Mouse (Mus musculus): Measurements from ENCODE around the gene Nr1i3. TPM values are rescaled to one million over a fixed set of nuclear protein-coding genes. Genes with fewer than 3 reads are reported as not detected.
A peak's percentile ranks its signal among the peaks of the same experiment; 100 is the strongest.

Nr1i3 gene
- not detected for total RNA-seq (2021)

DNA sequence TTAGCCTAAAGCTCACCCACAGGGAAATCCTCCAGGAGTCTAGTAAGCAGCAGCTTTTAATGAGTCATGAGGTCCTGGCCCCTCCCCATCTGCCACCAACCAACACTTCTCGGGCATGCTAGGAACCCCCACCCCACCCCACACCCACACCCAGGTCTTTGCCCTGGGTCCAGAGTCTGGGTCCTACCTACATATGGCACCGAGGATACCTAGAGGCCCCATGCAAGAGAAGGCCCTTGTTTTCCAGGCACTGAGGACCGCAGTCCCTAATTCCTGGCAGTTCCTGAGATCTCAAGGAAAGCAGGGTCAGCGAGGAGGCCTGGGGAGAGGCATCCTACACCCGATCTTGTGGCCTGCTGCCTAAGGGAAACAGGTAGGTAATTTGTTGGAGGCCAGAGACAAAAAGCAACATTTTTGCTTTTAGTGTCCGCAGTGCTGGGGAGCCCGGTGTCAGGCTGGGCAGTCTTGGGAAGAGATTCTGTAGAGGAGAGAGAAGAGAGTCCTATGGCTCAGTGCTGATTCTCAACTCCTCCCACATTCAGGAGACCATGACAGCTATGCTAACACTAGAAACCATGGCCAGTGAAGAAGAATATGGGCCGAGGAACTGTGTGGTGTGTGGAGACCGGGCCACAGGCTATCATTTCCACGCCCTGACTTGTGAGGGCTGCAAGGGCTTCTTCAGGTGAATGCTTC lies at the start of gene Nr1i3:
Gene Nr1i3 (plus strand): TSS at position 170 of the 696 bp plus-strand sequence.
- DNase-seq (ENCODE audit: extremely low spot score in 1 of 2, low spot score in 2 of 2): no peak
- intact Hi-C loops (cut with DNase I): no loop called here

DNA sequence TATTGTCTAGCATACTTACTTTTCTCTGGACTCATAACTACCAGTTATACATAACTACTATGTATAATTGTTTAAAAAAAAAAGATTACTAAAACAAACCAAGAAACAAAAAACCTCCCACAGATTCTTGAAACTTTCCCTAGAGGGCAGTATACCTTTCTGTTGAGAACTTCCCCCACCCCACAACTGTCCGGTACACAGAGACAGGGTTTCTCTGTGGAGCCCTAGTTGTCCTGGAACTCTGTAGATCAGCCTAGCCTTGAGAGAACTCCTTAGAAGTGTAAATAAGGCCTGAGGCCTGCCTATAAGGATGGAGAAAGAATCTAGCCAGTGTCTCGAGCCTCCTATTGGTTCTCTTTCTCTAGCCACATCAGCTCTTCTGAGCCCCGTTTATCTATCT lies 49.5 kb upstream of the Nr1i3 start:
- DNase-seq (ENCODE audit: extremely low spot score in 1 of 2, low spot score in 2 of 2): no peak

DNA sequence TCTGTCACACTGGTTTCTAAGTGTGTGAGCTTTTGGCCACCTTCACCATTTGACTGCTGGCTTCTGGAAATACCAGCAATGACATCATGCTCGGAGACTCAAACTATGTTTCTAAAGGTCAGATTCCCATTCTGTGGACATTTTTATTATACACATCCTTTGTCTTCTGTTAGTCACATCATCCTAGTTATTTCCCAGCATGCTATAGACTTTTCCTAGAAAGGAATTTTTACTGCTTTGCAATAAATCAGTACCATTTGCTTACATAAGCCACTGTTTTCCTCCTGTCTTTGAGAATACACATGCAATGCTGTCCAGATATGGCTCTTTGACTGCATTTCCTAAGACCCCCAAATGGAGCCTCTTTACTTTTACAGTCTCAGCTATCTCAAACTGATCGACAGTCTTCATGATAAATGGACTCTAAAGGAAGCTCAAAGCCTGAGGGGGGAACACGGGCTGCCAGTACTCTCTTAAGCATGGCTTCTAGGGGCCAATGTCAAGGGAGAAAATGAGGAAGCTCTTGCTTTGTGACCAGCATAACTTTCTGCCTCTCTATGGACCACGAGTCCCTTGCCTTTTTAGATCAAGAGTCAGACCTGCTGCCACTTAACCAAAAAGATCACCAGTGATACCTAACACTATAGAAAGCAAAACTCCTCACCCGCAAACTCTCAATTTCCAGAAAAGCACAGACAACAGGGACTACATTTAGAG lies 48.0 kb upstream of the Nr1i3 start:
- no peak for DNase-seq (ENCODE audit: extremely low spot score in 1 of 2, low spot score in 2 of 2)
- intact Hi-C loops (cut with DNase I): loop anchor here (2.0 kb wide), 1 partner anchor 55 kb away; no protein-coding TSS in a partner anchor

More for the DNA sequence above, 49.5 kb upstream of the Nr1i3 start:
- intact Hi-C loops (cut with DNase I): loop anchor here (2.0 kb wide), 1 partner anchor 57 kb away; no protein-coding TSS in a partner anchor

DNA sequence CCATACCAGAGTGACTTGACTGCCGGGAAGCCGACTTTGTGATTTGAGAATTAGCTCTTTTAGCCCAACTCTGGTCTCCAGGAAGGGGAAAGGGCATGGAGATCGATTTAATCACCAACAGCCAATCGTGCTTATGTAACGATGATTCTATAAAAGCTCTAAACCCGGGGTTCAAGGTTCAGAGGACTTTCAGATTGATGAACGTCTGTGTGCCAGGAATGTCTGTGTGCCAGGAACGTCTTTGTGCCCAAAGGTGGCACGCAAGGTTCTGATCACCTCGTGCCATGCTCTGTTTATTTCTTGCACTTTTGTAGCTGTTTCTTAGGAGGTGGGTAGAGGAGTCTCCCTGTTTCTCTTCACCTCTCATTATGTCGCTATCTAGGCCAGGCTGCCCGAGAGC lies 44.9 kb upstream of the Nr1i3 start:
- no peak for DNase-seq (ENCODE audit: extremely low spot score in 1 of 2, low spot score in 2 of 2)
- intact Hi-C loops (cut with DNase I): no loop called here

DNA sequence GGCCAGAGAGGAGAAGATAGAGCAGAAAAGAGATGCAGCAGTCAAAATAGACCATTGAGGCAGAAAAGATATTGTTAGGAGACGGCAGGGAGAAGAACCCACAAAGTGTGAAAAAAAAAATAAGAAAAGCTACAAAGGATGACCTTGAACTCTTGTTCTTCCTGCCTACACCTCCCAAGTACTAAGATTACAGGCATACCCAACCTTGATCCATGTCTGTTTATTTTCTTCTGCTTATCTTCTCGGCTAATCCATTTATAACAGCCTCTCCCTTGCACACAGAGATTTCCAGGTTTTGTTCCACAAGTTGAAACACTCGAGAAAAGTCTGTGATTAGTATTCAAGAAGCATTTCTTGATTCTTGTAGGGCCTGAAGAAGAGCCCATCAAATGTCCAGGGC lies 43.9 kb upstream of the Nr1i3 start:
- intact Hi-C loops (cut with DNase I): no loop called here
- DNase-seq (ENCODE audit: extremely low spot score in 1 of 2, low spot score in 2 of 2): no peak

DNA sequence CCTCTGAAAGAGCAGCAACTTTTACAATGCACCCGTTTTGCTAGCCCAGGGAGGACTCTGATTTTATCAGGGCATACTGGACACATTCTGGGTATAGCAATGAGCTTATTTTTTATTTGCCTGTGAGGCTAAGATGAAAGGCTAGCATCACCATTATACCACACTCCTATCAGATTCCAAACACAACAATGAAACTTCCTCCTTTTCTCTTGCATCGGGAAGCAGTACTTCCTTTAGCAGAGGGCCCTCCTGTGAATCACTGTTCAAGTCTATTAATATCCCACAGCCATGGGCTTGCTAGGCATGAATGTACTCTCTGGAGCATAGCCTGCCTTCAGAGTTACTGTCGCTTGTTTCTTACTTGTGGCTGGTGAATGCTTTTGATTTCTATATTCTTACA lies 42.6 kb upstream of the Nr1i3 start:
- DNase-seq (ENCODE audit: extremely low spot score in 1 of 2, low spot score in 2 of 2): no peak
- intact Hi-C loops (cut with DNase I): no loop called here

DNA sequence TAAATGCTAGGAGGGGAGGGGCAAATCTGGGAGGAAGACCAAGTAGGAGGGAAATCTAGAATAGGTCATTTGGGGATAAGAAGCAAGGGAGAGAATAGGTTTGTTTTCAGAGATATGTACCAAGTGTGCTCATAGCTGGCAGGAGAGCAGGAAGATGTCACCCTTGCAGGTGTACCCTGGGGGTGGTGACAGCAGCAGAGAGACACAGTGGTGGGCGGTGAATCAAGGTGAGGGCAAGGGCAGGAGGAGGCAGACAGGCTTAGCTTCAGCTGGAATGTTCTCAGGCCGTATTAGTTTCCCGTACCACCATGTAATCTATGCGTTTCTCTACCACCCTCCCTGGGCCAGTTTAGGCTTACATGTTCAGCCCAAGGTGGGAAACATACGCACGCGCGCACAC lies 41.0 kb upstream of the Nr1i3 start:
- intact Hi-C loops (cut with DNase I): no loop called here

DNA sequence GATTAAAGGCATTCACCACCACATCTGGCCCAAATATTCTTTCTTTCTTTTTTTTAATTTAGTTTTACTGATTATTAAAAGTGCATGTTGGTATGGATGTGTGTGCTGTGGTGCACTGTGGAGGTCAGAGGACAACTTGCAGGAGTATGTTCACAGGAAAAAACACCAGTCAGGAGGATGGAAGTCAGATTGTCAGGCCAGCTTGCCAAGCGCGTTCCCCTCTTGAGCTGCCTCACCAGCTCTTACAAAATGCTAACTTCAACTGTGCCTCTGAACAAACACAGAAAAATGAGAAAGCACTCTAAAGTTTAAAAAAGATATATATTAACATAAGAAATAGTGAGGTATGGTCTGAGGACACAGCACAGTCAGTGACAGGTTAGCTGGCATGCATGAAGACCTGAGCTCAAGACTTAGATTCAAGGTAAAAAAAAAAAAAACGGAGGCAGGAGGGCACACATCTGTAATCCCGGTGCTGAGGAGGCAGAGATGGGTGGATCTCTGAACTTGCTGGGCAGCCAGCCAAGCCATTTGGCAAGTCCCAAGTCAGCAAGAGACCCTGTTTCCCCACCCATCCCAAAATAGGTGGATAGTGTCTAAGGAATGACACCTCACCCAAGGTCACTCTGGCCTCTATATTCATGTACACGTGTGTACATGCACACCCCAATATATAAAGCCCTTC lies 34.1 kb upstream of the Nr1i3 start:
- intact Hi-C loops (cut with DNase I): no loop called here
- DNase-seq (ENCODE audit: extremely low spot score in 1 of 2, low spot score in 2 of 2): no peak

More for the DNA sequence above, 41.0 kb upstream of the Nr1i3 start:
- DNase-seq (ENCODE audit: extremely low spot score in 1 of 2, low spot score in 2 of 2): no peak

DNA sequence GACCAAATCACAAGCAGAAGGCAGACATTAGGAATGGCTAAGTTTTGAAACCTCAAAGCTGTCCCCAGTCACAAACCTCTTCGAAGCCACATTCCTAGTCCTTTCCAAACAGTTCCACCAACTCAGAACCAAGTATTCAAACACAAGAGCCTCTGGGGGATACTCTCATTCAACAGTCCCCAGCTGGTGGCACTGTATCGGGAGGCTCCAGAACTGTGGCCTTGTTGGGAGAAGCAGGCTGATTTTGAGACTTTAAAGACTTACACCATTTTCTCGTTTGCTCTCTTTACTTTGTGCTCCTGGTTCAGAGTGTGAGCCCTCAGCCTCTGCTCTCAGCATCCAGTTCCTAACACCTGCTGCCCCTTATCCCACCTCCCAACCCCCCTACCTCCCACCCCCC lies 30.7 kb upstream of the Nr1i3 start:
- intact Hi-C loops (cut with DNase I): no loop called here
- no peak for DNase-seq (ENCODE audit: extremely low spot score in 1 of 2, low spot score in 2 of 2)

DNA sequence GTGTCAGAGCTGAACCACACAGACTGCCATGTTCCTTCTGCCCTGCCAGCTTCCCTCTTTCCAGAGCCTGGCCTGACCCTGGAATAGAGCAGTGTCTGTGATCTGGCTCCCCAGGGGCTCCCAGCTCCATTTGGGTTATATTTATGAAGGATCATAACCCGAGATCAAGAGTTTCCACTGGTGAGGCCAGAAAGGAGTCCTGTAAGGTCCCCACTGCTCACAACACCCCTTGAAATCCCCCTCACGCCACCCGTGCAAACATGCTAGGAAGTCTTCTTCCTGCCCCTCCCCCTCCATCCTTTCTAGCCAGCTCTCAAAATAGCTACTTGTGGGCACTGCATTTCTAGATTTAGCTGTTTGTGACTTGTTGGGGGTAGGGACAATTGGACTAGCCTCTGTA lies 30.1 kb upstream of the Nr1i3 start:
- intact Hi-C loops (cut with DNase I): no loop called here
- DNase-seq (ENCODE audit: extremely low spot score in 1 of 2, low spot score in 2 of 2): peak in 1 of 2 experiments; percentile 66

DNA sequence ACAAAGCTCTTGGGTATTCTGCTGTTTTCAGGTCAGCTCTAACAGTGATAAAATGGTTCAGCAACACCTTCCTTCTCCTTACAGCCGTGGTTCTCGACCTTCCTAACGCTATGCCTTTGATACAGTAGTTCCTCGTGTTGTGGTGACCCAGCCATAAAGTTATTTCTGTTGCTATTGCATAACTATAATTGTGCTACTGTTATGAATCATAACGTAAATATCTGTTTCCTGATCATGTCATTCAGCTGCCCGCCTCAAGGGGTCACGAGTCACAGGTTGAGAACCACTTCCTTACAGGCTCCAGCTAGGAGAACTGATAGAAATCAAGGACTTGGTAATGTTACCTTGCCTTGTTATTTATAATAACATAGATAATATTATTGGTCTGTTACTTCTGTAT lies 29.5 kb upstream of the Nr1i3 start:
- DNase-seq (ENCODE audit: extremely low spot score in 1 of 2, low spot score in 2 of 2): peak in 1 of 2 experiments; percentile 52
- intact Hi-C loops (cut with DNase I): no loop called here

DNA sequence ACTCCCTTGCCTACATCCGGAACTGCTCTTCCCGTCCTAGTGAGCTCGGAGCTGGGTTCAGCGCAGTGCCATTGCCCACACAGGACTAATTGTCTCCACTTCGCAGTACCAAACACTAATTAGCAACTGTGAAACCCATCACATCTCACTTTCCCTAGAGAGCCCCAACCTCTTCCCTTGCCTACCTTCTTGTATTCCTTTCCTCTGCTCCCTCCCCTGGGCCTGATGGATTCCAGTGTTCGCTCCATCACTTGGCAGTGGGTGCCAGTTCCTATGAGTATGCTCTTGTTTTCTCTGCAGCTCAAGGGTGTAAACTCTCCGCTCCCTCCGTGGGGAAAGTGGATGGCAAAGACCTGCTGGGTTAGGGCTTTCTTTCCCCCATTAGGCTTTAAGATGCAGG lies 28.1 kb upstream of the Nr1i3 start:
- intact Hi-C loops (cut with DNase I): no loop called here

DNA sequence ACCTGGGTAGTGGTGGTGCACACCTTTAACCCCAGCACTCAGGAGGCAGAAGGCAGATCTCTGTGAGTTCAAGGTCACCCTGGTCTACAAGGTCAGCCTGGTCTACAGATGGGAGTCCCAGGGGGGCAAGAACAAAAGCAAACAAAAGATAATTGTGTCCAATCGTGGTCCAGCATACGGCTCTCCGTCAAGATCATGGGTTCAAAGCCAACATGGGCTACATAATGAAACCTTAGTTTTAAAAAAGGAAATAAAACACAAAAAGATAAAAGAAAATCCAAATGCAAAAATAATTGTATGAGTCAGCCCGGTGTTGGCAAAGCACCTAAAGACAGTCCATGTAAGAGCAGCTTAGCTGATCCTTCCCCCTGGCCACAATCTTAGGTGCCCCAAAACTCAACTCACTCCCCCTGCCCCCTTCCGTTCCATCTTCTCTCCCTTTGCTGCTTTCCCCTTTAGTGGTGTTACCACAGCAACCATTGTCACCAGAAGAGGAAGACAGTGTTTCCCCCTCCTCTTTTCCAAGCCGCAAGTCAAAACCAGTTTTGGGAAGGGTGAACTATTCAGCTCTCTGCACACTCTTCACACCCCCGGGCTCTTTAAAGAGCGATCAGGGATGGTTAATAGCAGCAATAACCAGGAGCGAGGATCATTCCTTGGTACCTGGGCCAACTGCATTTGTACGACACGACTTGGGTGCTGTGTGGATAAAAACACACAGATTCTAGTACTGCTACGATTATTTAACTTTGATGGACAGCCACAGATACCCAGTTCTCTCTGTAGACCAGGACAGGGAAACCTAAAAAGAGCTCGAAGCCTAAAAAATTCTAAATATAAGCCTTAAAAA lies 25.7 kb upstream of the Nr1i3 start:
- intact Hi-C loops (cut with DNase I): no loop called here
- DNase-seq (ENCODE audit: extremely low spot score in 1 of 2, low spot score in 2 of 2): no peak

More for the DNA sequence above, 28.1 kb upstream of the Nr1i3 start:
- no peak for DNase-seq (ENCODE audit: extremely low spot score in 1 of 2, low spot score in 2 of 2)

DNA sequence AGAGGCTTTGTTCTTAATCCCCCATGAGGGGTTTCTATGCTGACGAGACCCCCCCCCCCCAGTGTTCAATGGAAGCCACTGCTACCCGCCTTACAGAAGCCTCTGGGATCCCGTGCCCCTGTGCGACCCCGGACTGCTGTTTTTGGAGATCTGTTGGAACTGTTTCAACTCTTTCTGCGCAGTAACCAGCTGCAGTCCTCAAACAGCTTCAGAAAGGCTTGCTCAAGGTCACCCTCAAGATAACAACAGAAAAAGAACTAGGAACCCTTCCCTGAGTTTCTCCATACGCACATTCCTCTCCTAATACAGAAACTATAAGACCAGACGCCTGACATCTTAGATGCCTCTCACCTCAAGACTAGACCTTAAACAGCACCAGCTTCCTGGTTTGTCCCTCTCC lies 24.7 kb upstream of the Nr1i3 start:
- DNase-seq (ENCODE audit: extremely low spot score in 1 of 2, low spot score in 2 of 2): no peak
- intact Hi-C loops (cut with DNase I): no loop called here

DNA sequence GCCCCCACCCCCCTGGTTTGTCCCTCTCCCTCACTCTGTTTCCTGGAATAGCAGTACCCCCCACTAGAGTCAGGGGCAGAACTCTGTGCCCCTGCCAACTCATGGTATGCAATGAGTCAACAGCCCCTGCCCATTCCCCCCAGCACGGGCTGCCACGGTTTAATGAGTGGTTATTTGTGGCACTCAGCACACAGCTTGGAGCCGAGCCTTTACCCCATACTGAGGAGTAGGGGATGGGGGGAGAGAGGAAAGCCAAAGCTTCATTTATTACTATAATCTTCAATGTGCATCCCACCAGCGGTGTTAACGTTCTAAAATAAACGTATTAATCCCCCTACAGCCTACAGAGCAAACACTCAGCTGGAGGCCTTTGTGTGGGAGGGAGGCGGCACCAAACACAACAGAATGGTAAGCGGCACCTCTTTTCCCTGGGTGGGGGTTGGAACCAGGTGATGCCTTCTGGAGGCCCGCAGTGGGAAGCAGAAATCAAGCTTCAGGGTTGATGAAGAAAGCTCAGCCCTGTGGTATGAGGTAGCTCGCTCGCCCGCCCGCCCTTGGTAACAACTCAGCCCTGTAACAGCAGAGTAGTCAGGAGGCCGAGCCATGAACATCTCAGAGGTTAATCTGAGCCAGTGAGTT lies 24.2 kb upstream of the Nr1i3 start:
- DNase-seq (ENCODE audit: extremely low spot score in 1 of 2, low spot score in 2 of 2): no peak
- intact Hi-C loops (cut with DNase I): no loop called here

DNA sequence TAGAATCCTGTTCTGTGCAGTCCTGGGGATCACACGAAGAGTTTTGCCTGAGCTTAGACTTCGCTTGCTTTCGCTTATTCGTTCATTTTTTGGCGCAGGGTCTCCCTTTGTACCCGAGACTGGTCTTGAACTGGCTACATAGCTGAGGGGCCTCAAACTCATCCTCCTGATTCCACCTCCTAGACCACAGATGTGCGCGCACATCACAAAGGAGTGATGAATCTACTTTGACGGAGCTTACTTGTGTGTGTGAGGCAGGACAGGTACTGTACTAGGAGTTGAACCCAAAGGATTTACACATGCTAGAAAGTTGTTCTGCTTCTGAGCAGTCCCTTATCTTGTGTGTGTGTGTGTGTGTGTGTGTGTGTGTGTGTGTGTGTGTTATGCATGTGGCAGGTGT lies 22.9 kb upstream of the Nr1i3 start:
- intact Hi-C loops (cut with DNase I): no loop called here

DNA sequence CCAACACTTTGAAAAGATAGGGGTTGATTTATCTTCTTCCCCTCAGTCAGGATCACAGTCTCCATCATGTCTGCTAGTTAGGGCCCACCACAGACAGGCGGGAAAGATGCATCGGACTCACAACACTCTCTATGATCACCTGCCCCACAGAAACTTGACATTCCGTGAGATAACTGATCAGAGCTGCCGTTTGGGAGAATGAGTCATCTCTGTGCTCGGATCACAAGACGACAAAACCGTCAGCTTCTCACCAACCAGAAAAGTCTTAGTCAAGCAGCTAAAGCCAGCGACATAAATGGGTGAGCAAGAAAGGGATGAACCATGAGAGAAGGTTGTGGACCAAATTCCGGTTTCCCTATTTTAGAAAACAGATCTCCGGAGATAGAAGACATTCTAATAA lies 21.5 kb upstream of the Nr1i3 start:
- DNase-seq (ENCODE audit: extremely low spot score in 1 of 2, low spot score in 2 of 2): no peak
- intact Hi-C loops (cut with DNase I): no loop called here

More for the DNA sequence above, 22.9 kb upstream of the Nr1i3 start:
- no peak for DNase-seq (ENCODE audit: extremely low spot score in 1 of 2, low spot score in 2 of 2)

DNA sequence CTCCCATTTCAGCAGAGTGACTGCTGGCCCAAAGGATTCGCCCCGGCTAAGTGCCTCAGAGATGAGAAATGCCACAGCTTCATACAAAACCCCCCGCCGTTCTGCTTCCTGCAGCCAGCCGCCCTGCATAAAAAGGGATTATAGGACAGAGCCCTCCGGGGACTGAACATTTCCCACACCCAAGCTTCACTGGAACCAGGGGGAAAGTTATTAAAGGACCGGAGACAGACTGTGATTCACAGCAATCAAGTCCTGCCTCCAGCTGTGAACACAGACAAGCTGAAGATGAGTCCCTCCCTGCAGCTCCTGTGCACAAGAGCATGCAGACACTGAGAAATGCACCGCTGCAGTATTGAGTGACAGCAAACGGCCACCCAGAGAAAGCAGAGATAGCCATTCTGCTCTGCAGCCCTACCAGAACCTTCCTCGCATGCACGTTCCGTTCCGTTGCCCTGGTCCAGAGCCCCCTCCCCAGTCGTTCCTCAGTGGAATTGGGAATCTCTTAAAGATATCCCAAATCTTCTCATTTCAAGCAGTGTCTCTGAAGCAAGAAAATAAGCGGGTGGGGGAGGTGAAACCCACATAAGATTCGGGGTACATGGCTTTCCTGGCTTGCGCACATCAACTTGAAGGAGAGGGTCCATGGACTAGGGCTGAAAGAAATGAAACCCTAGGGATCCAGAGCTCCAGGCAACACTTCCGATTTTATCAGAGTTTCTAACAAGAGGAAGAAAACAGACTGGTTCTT lies 20.5 kb upstream of the Nr1i3 start:
- intact Hi-C loops (cut with DNase I): no loop called here

More for the DNA sequence above, 20.5 kb upstream of the Nr1i3 start:
- DNase-seq (ENCODE audit: extremely low spot score in 1 of 2, low spot score in 2 of 2): peak in 1 of 2 experiments; percentile 59
